Mouse (Mus musculus) cortical plate, adult 2 months (tissue): Measurements from ENCODE around the gene Tmub2. TPM values are rescaled to one million over a fixed set of nuclear protein-coding genes. Genes with fewer than 3 reads are reported as not detected.

ENCODE experiments used
- H3K27ac ChIP-seq: fragments of 200-500 bp; 2 replicates; pipeline ENCODE4 v1.5.1; 2012; ENCODE audit warnings: low read length, control low read depth, inconsistent platforms; ENCODE audit not compliant: insufficient read depth
- H3K4me1 ChIP-seq: fragments of 200-500 bp; 2 replicates; pipeline ENCODE4 v1.6.1; 2011; ENCODE audit warnings: low read length; ENCODE audit not compliant: control insufficient read depth, insufficient read depth
- H3K4me3 ChIP-seq: fragments of 200-500 bp; 2 replicates; pipeline ENCODE4 v1.5.1; 2011; ENCODE audit warnings: mild to moderate bottlenecking, low read length, control low read depth; ENCODE audit not compliant: insufficient read depth
- CTCF ChIP-seq: fragments of 200-500 bp; IDR thresholded peaks from 2 replicates; pipeline ENCODE4 v1.5.1; 2011; ENCODE audit warnings: mild to moderate bottlenecking, control low read depth, low read length; ENCODE audit not compliant: insufficient read depth; ENCODE audit errors: extremely low read depth
- POLR2A ChIP-seq: fragments of 200-500 bp; IDR thresholded peaks from 2 replicates; pipeline ENCODE4 v1.6.1; 2011; ENCODE audit warnings: mild to moderate bottlenecking, low read length, control low read depth; ENCODE audit not compliant: insufficient read depth; ENCODE audit errors: extremely low read depth
- polyA plus RNA-seq: library from polyadenylated mRNA; depleted of rRNA; stranded (reverse); fragments of >200 nt; gene quantifications from 2 replicates; pipeline ENCODE4 v1.2.3, GENCODE M21; 2012; rRNA removed

Gene Tmub2
- 95.3 and 97.0 TPM in 2 replicates for polyA plus RNA-seq

DNA sequence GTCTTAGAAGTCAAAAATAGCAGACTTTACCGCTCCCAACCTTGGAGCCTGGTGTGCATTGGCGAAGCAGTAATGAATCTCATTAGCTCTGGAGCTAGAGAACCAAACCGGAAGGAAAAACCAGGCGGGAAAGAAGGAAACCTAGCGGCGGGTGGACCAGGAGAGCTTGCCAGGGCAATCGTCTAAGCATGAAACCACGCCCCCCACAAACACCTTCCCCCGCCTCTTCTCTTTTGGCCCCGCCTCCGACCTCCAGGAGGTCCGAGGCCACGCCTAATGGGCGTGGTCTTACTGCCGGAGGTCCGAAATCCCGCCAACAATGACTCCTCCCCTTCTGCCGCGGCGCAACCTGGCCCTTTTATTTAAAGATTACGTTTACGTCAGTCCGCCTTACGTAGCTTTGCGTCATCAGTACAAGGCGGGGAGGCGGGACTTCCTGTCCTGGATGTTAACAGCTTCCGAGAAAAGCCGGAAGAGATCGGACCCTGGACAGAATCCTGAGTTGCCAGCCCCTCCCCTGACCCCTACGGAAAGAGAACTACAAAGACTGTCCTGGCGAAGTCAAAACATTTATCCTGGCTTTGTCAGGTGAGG lies at the start of gene Tmub2:
Tmub2 (plus strand) TSS at position 431 of the 594 bp plus-strand sequence.
- TF ChIP-seq CTCF: no peak
- no peak for TF ChIP-seq POLR2A
- no peaks in the 10 kb centered on the region for H3K4me1 ChIP-seq
- H3K4me3 ChIP-seq: peak within 1 kb of the TSS; percentile 70
- H3K27ac ChIP-seq: peak within 1 kb of the TSS; percentile 34; the same call in 1 of the 2 replicates

DNA sequence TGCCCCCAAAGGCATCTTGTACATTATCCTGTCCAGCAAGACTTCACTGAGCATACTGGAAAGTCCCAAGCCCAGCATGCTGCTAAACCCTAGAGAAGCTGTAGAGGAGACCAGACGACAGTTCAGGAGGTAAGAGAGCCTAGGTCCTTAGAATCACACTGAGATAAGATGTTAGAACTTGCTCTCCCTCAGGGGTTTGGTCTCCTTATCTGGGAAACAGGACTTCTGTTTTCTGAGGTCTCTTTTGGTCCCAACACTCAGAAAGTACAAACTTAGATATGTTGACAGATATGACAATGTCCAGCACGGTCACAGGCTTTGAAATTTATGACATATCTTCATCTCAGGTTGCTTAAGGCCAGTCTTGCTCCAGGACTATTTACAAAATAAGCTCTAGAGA lies 48.7 kb upstream of the Tmub2 start:
- Histone ChIP-seq H3K4me1 (no peaks in the 10 kb centered on the region), H3K27ac (no peak overlapping the region), H3K4me3 (no peak overlapping the region)
- TF ChIP-seq CTCF (no peak), POLR2A (no peak)

DNA sequence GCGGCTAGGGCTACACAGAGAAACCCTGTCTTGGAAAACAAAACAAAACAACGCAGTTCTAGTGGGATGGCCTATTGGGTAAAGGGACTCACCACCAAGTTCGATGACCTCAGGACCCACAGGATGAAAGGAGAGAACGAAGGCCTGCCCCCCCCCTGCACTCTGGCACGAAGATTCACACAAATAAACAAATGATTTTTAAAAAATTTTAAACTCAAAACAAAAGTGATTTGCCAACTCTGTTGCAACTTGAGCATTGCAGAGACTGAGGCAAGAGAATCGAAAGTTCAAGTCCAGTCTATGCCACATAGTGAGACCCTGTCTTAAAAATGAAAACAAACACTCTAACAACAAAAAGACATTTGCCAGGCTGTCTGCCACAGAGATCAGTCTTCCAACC lies 44.1 kb upstream of the Tmub2 start:
- H3K27ac ChIP-seq: no peak overlapping the region
- no peak overlapping the region for H3K4me3 ChIP-seq
- no peak for TF ChIP-seq CTCF
- no peak for TF ChIP-seq POLR2A
- H3K4me1 ChIP-seq: no peaks in the 10 kb centered on the region; the same call in none of the 2 replicates

DNA sequence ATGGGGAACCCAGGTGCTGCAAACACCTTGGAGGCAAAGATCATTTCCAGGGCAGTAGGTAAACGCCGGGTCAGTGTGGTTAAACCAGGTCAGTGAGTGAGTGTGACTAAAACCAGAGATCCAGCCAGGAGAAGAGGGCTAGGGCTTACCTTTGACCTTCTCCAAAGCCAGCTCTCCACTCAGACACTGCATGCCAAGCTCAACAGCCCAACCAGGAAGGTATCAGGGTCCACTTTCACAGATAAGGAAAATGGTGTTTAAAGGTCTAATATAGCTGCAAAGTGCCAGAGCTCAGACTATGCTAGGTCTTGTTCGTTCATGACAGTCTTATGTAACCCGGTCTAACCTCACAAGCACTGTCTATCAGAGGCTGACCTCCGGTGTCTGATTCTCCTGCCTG lies 43.5 kb upstream of the Tmub2 start:
- TF ChIP-seq CTCF (no peak), POLR2A (no peak)
- Histone ChIP-seq H3K27ac (no peak overlapping the region), H3K4me1 (no peaks in the 10 kb centered on the region; the same call in none of the 2 replicates), H3K4me3 (no peak overlapping the region)

DNA sequence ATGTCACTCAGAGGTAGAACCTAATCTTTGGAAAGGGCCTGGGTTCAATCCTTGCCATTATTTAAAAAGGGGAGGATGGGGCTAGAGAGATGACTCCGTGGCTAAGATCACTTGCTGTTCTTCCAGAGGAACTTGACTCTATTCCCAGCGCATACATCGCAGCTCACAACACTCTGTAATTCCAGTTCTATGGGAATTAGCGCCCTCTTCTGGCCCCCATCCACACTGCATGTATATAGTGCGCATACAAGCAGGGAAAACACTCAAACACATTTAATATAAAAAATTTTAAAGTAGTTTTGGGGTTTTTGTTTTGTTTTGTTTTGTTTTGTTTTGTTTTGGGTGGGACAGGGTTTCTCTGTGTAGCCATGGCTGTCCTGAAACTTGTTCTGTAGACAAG lies 42.9 kb upstream of the Tmub2 start:
- TF ChIP-seq POLR2A (no peak), CTCF (no peak)
- Histone ChIP-seq H3K4me3 (no peak overlapping the region), H3K27ac (no peak overlapping the region), H3K4me1 (no peaks in the 10 kb centered on the region; the same call in none of the 2 replicates)

DNA sequence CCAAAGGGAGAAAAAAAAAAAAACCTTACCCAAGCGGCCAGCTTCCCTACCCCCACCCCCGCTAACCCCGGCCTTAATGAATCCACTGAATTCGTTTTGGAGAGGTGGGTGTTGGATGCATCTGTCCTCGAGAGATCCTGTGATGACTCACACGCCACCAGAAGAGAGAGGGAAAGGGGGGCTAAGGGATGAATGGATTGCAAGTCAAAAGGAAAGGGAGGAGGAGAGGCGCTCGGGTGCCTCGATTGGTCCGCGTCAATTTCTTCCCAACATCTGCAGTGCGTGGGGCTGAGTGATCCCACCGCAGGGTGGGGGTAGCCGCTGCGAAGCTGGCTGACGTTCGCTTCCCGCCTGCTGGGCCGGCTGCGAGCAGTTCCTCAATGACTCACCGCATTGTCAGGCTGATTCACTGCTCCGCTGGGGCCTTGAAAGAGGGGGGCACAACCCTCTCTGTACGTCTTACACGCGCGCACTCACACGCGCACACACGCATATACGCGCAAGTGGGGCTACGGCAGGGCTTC lies 39.7 kb upstream of the Tmub2 start:
- no peak for TF ChIP-seq CTCF
- no peak for TF ChIP-seq POLR2A
- H3K27ac ChIP-seq: no peak overlapping the region
- peak overlapping the region; percentile 18; the same call in 1 of the 2 replicates for H3K4me3 ChIP-seq
- no peaks in the 10 kb centered on the region; the same call in none of the 2 replicates for H3K4me1 ChIP-seq

DNA sequence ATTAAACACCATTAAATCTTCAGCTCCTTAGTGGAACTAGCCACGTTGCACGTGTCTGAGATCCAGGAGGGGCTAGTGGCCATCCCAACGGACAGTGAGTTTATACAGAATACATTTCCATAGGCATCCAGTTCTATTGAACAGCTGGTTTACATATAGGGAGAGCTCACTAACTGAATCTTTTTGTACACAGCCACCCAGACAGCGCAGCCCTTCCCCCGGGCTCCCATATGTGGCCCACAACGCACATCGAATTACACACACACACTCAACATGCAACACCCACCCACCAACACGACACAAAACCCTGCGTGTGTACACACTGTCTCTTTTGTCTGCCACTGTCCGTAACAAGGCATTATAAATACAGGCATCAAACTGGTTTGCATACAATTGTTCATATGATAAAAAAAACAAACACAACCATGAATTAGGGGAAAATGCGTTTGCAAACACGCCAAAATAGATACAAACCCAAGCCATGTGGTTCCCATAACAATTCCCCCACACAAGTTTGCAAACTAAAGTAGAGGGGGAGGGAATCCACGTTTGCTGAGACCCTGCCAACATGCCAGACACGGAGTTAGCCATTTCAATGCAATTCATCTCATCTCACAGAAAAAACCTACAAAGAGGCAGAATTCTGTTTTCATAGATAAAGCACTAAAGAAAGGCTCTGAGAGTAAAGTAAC lies 39.0 kb upstream of the Tmub2 start:
- Histone ChIP-seq H3K4me3 (peak overlapping the region; percentile 18; the same call in 1 of the 2 replicates), H3K27ac (no peak overlapping the region), H3K4me1 (no peaks in the 10 kb centered on the region; the same call in none of the 2 replicates)
- TF ChIP-seq POLR2A: no peak
- no peak for TF ChIP-seq CTCF

DNA sequence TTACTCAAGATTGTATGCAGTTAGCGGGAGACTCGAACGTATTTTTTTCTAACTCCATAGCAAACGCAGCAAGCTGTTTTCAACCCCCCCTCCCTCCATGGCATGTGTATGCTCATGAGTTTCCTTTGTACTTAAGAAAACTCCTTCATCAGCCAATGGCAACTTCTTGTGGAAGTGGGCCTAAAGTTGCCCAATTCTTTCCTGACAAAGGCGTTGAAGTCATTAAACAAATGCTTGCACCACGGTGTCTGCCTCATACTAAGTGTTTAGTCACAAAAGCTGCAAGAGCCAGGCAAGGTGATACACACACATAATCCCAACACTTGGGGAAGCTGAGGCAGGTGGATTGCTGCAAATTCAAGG lies 38.5 kb upstream of the Tmub2 start:
- H3K4me1 ChIP-seq: no peaks in the 10 kb centered on the region; the same call in none of the 2 replicates
- no peak overlapping the region for H3K27ac ChIP-seq
- no peak for TF ChIP-seq CTCF
- TF ChIP-seq POLR2A: no peak
- no peak overlapping the region for H3K4me3 ChIP-seq

DNA sequence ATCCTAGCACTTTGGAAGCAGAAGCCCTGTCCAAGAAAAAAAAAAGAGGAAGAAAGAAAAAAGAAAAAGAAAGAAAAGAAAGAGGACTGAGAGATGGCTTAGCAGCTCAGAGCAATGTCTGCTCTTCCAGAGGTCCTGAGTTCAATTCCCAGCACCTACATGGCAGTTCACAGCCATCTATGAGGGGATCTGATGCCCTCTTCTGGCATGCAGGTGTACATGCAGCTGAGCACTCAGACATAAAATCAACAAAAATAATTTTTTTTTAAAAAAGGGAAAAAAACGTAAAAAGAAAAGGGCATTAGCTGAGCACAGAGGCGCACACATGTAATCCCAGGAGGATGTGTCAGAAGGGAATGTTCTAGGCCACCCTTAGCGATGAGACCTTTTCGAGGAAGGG lies 37.9 kb upstream of the Tmub2 start:
- Histone ChIP-seq H3K4me1 (no peaks in the 10 kb centered on the region; the same call in none of the 2 replicates), H3K4me3 (no peak overlapping the region), H3K27ac (no peak overlapping the region)
- no peak for TF ChIP-seq POLR2A
- TF ChIP-seq CTCF: no peak

DNA sequence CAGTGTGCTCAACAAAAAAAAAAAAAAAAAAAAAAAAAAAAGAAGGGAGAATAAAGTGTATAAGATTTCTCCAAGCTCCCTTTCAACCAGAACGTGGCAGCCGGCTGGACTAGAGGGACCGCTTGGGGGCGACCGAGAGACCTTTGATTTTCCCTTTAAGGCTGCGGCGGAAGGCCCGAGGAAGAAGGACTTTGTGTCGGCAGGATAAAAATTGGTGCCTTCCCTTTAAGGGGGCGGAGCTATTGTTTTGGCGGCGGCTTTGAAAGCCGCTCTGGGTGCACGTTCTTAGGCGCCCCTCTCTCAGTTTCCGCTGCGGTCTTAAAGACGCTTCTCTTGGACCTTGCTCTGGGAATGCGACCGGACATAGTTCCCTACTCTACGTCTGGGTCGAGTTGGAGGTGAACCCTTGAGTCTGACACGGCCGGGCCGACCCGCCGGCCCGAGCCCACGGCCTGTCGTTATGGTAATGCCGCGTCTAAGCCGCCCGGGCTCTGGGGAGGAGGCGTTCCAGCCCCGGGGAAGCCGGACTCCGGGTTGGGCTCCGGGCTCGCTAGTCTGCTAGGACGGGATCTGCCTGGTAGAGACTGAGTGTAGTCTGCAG lies 36.0 kb upstream of the Tmub2 start, which contains the start of gene BC030867:
BC030867 (plus strand) TSS at position 253 of the 601 bp plus-strand sequence.
- peak; percentile 60 for TF ChIP-seq CTCF
- no peak for TF ChIP-seq POLR2A
- no peaks in the 10 kb centered on the region; the same call in none of the 2 replicates for H3K4me1 ChIP-seq
- peak within 1 kb of the TSS; percentile 25; the same call in 1 of the 2 replicates for H3K4me3 ChIP-seq
- H3K27ac ChIP-seq: no peak within 1 kb of the TSS
